Mouse (Mus musculus): Measurements from ENCODE around the gene Folr1. TPM values are rescaled to one million over a fixed set of nuclear protein-coding genes. Genes with fewer than 3 reads are reported as not detected.

The Folr1 gene
- polyA plus RNA-seq, 1 experiment = 0.86 TPM

DNA sequence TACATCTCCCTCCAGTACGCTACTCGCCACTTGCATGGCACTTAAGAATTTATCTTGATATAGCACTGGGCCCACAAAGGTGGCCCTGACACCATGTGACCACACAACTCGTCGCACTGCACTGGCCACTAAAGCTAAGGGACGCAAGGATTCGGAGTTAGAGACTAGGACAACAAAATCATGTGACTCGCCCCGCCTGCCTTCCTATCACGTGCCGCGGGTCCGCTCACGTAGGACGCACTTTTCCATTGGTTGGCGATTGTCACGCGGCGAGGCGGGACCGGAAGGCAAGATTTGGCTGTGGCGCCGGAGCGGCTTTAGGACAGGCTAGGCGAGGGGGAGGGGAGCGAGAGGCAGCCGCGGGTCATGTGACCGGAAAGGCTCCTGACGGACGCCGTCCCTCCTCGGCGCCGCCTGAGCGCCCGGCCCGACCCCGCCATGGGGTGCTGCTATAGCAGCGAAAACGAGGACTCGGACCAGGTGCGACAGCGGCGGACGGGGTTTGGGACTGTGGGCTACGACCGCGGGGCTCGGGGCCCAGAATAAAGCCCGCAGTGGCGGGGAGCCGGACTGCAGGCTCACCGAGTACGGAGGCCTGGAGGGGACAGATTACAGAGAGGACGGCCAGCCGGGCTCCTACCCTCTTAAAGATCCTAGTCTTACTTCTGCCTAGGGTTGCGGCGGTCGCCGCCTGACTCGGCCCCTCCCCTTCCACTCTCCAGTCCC lies 35.1 kb upstream of the Folr1 start, which contains the start of gene Lamtor1:
TSS of gene Lamtor1 (plus strand) at position 344 of the 726 bp plus-strand sequence.
- Histone ChIP-seq H3K4me1 (replicated peaks; ENCODE audit: control insufficient read depth, insufficient read depth, low read length) (peaks cover 6% of the 10 kb centered on the region), H3K27me3 (ENCODE audit: control insufficient read depth, insufficient read depth, low read length) (no peaks in the 10 kb centered on the region), H3K36me3 (ENCODE audit: control insufficient read depth, insufficient read depth, low read length) (no peaks in the 10 kb centered on the region; the same call in 1 of the 2 replicates), H3K27ac (ENCODE audit: control insufficient read depth, insufficient read depth, low read length) (peak within 1 kb of the TSS; percentile 80), H3K4me3 (ENCODE audit: control insufficient read depth, insufficient read depth, low read length) (peak within 1 kb of the TSS; percentile 87)
- WGBS = under 1% methylated on average over 61 of the region's 61 CpGs
- peak; percentile 98 for DNase-seq
- peak; percentile 77 for TF ChIP-seq POLR2A (IDR thresholded peaks at IDR 0.05; ENCODE audit: control insufficient read depth, extremely low read depth, insufficient read depth, low read length, poor library complexity)
- TF ChIP-seq CTCF (IDR thresholded peaks at IDR 0.05; ENCODE audit: borderline replicate concordance, control insufficient read depth, extremely low read depth, insufficient read depth, low read length, poor library complexity) = peak; percentile 48; the same call in 1 of the 2 replicates

DNA sequence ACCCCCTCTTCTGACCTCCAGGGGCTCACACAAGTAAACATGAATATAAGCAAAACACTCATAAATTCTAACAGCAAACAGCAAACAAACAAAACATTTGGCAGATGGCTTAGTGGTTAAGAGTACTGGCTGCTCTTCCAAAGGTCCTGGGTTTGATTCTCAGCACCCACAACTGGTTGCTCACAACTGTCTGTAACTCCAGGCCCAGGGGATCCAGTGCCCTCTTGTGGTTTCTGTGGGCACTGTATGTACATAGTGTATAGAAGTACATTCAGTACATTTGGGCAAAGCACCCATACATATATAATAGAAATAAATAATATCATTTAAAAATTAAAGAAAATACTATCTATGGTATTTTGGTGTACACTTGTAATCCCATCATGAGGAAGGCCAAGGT lies 32.3 kb upstream of the Folr1 start:
- Histone ChIP-seq H3K4me1 (replicated peaks; ENCODE audit: control insufficient read depth, insufficient read depth, low read length) (peaks cover 6% of the 10 kb centered on the region), H3K4me3 (ENCODE audit: control insufficient read depth, insufficient read depth, low read length) (no peak overlapping the region), H3K36me3 (ENCODE audit: control insufficient read depth, insufficient read depth, low read length) (no peaks in the 10 kb centered on the region), H3K27me3 (ENCODE audit: control insufficient read depth, insufficient read depth, low read length) (no peaks in the 10 kb centered on the region), H3K27ac (ENCODE audit: control insufficient read depth, insufficient read depth, low read length) (no peak overlapping the region)
- no peak for TF ChIP-seq CTCF (IDR thresholded peaks at IDR 0.05; ENCODE audit: borderline replicate concordance, control insufficient read depth, extremely low read depth, insufficient read depth, low read length, poor library complexity)
- no peak for TF ChIP-seq POLR2A (IDR thresholded peaks at IDR 0.05; ENCODE audit: control insufficient read depth, extremely low read depth, insufficient read depth, low read length, poor library complexity)
- no peak for DNase-seq

DNA sequence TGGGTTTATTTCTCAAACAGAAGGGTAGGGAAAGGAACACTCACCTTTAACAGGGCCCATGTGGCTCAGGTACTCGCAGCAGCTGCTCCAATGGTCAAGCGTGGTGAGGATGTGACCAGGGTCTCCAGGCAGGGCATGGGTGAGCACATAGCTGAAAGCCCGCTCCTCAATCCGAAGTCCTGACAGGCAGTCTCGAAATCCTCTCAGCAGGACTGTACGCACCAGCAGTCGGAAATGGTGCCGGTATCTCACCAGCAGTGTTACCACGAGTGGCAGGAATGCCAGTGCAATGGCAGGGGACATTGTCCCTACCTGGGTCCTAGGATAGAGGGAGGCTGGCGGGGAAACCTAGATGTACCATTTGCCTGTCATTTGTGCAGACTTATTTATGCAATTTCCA lies 31.4 kb upstream of the Folr1 start:
- Histone ChIP-seq H3K27ac (ENCODE audit: control insufficient read depth, insufficient read depth, low read length) (no peak overlapping the region), H3K4me1 (replicated peaks; ENCODE audit: control insufficient read depth, insufficient read depth, low read length) (peaks cover 8% of the 10 kb centered on the region), H3K27me3 (ENCODE audit: control insufficient read depth, insufficient read depth, low read length) (no peaks in the 10 kb centered on the region), H3K36me3 (ENCODE audit: control insufficient read depth, insufficient read depth, low read length) (no peaks in the 10 kb centered on the region), H3K4me3 (ENCODE audit: control insufficient read depth, insufficient read depth, low read length) (no peak overlapping the region)
- 98% methylated on average over 10 of the region's 10 CpGs for WGBS
- no peak for DNase-seq
- TF ChIP-seq POLR2A (IDR thresholded peaks at IDR 0.05; ENCODE audit: control insufficient read depth, extremely low read depth, insufficient read depth, low read length, poor library complexity) = no peak
- no peak for TF ChIP-seq CTCF (IDR thresholded peaks at IDR 0.05; ENCODE audit: borderline replicate concordance, control insufficient read depth, extremely low read depth, insufficient read depth, low read length, poor library complexity)

DNA sequence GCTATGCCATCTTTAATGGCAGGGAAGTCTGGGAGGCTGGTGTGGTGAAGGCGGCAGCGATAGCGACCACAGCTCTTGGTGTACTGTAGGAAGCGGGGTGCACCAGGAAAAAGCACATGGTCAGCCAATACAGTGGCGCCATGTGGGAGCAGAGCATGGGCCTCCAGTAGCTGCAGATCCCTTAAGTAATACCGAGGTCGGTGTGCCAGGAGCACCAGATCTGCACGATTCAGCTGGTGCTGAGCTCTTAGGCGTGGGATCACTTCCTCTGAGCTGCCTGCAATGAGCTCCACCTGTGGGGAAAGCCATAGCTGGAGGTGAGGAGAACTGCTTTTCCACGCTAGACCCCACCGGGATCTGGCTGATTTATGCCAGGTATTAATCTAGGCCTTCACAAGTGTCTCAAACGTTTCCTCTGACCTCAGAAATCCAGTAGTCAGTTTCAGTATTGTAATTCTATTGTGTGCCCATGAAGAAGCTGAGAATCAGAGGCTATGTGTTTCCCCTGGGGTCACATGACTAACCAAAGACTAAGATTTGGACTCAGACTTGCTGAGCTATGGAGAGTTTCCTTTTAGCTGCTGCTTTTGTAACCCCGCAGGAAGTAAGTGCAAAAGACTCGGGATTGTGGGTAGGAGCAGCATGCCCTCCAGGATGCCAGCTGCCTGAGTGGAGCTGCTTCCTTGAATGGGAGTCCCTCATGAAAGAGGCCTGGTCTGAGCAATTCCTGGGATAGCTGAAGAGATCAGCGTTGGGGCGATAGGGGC lies 29.9 kb upstream of the Folr1 start:
- DNase-seq = no peak
- peaks cover 6% of the 10 kb centered on the region for H3K4me1 ChIP-seq (replicated peaks; ENCODE audit: control insufficient read depth, insufficient read depth, low read length)
- H3K4me3 ChIP-seq (ENCODE audit: control insufficient read depth, insufficient read depth, low read length) = no peak overlapping the region
- H3K27me3 ChIP-seq (ENCODE audit: control insufficient read depth, insufficient read depth, low read length) = no peaks in the 10 kb centered on the region
- TF ChIP-seq POLR2A (IDR thresholded peaks at IDR 0.05; ENCODE audit: control insufficient read depth, extremely low read depth, insufficient read depth, low read length, poor library complexity) (no peak), CTCF (IDR thresholded peaks at IDR 0.05; ENCODE audit: borderline replicate concordance, control insufficient read depth, extremely low read depth, insufficient read depth, low read length, poor library complexity) (no peak)
- 92% methylated on average over 16 of the region's 16 CpGs for WGBS
- no peaks in the 10 kb centered on the region for H3K36me3 ChIP-seq (ENCODE audit: control insufficient read depth, insufficient read depth, low read length)
- no peak overlapping the region for H3K27ac ChIP-seq (ENCODE audit: control insufficient read depth, insufficient read depth, low read length)

DNA sequence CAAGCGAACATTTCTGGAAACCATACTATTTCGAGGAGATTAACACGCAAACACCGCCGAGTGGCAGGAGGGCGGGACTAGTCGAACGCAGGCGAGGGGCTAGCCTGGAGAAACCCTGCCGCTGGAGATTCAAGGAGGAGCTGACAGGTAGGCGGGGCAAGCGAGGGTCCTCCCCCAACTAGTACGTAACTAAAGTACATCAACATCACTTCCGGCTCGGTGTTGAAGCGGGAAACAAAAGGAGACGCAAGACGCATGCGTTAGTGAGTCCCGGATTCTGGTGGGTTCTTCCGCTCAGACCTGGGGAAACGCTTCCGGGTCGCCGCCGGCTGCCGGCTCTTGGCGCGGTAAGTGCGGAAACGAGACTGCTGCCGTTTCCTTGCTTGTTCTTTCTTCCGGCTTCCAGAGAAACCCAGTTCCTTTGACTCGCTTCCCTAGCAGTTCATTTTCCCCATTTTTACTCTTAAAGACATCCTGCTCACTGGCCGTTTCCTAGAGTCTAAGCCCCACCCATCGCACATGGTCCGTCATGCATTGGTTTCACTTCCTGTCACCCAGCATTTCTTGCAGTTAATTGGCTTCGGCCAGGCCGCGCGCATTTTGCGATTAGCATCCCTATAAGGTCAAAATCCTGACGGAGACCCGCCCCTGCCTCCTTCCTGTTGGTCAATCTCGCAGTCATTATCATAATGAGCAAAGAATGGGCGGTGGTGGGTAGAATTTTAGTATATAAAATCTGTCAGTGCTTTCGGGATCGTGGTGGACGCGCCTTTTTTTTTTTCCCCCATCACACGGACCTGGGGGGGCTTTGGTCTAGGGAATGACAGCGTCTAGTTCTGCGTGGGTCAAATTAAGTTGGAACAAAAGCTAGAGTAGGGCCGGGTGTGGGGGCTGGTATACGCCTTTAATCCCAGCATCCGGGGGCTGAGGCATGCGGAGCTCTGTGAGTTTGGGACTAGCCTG lies 25.8 kb upstream of the Folr1 start:
- TF ChIP-seq CTCF (IDR thresholded peaks at IDR 0.05; ENCODE audit: borderline replicate concordance, control insufficient read depth, extremely low read depth, insufficient read depth, low read length, poor library complexity) (0 out of 2 replicates have a peak, but pooled peaks have one; percentile 28), POLR2A (IDR thresholded peaks at IDR 0.05; ENCODE audit: control insufficient read depth, extremely low read depth, insufficient read depth, low read length, poor library complexity) (peak; percentile 44; the same call in 1 of the 2 replicates)
- H3K4me1 ChIP-seq (replicated peaks; ENCODE audit: control insufficient read depth, insufficient read depth, low read length) = peaks cover 7% of the 10 kb centered on the region

More for the DNA sequence above, 25.8 kb upstream of the Folr1 start:
- WGBS = under 1% methylated on average over 57 of the region's 57 CpGs
- Histone ChIP-seq H3K27ac (ENCODE audit: control insufficient read depth, insufficient read depth, low read length) (peak overlapping the region; percentile 74), H3K36me3 (ENCODE audit: control insufficient read depth, insufficient read depth, low read length) (no peaks in the 10 kb centered on the region), H3K4me3 (ENCODE audit: control insufficient read depth, insufficient read depth, low read length) (peak overlapping the region; percentile 58), H3K27me3 (ENCODE audit: control insufficient read depth, insufficient read depth, low read length) (no peaks in the 10 kb centered on the region)
- DNase-seq = peak; percentile 97
